Mouse (Mus musculus) myocyte (in vitro differentiated cells): ENCODE results near the gene Btbd16.

Source experiments
- MAX ChIP-seq: IDR thresholded peaks from one replicate; pipeline ENCODE4 v1.6.1; 2011; ENCODE audit warnings: low read depth, mild to moderate bottlenecking, control low read depth
- MYOD1 ChIP-seq, 3 experiments: IDR thresholded peaks; one replicate each; pipeline ENCODE4 v1.6.1; 2011; ENCODE audit warnings: control low read depth in 2 of 3, low read depth in 2 of 3, mild to moderate bottlenecking in 2 of 3, moderate library complexity in 1 of 3; ENCODE audit not compliant: insufficient read length in 2 of 3, control insufficient read depth in 1 of 3
- POLR2A ChIP-seq: IDR thresholded peaks from one replicate; pipeline ENCODE4 v1.6.1; 2011; ENCODE audit warnings: low read depth, mild to moderate bottlenecking, control low read depth, moderate library complexity; ENCODE audit not compliant: insufficient read length
- POLR2AphosphoS2 ChIP-seq: IDR thresholded peaks from one replicate; pipeline ENCODE4 v1.6.1; 2011; ENCODE audit warnings: low read depth, control low read depth; ENCODE audit not compliant: insufficient read length
- TCF12 ChIP-seq: IDR thresholded peaks from one replicate; pipeline ENCODE4 v1.6.1; 2011; ENCODE audit warnings: mild to moderate bottlenecking, control low read depth; ENCODE audit not compliant: poor library complexity, insufficient read depth, severe bottlenecking
- TCF3 ChIP-seq: IDR thresholded peaks from one replicate; pipeline ENCODE4 v1.6.1; 2011; ENCODE audit warnings: low read depth, control low read depth; ENCODE audit not compliant: insufficient read length
- USF1 ChIP-seq: IDR thresholded peaks from one replicate; pipeline ENCODE4 v1.6.1; 2011; ENCODE audit warnings: low read depth, mild to moderate bottlenecking, control low read depth, moderate library complexity

DNA sequence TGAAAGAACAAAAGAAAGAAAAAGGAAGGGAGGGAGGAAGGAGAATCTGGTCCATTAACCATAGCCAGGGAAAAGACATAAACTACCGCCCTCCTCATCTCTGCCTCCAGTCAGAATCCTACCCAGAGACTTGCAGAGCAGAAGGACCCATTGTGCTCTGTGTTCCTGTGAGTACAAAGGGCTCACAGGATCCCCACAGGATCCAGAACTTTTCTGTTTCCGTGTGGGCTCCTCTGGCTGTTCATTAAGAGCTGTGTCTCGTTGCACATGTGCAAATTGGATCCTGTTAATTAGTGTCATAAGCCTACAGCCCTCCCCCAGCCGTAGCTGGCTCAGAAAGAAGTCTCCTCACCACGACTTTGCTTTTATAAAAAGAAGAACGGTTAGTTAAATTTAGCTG lies 41.0 kb upstream of the Btbd16 start:
- TF ChIP-seq MAX (no peak), POLR2A (no peak), MYOD1 (IDR thresholded peaks at IDR 0.05; ENCODE audit: control insufficient read depth in 1 of 3, insufficient read length in 2 of 3, low read depth in 2 of 3) (no peak), USF1 (no peak), POLR2AphosphoS2 (no peak), TCF3 (no peak), TCF12 (no peak)
